Mouse (Mus musculus): Measurements from ENCODE around the gene Dzip3.

DNA sequence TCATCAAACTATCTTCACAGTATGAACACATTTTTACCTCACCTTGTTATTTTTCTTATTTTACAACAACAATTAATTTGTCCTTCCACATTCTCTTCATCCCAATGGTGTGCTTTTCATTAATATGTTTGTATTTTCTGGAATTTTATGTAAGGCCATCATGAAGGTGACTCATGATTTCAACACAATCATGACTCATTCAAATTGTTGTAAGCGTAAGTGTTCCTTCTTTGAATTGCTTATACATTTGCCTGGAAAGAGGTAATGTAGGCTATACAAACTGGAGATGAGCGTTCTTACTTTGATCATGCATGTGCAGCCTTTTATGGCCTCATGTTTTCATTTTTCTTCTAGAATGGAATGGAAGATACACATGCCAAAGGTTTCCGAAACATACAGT lies 80.8 kb downstream of the Dzip3 start:
- TF ChIP-seq POLR2A (IDR thresholded peaks at IDR 0.05; ENCODE audit: borderline replicate concordance, extremely low read depth, low read depth, low read length) (no peak), CTCF (IDR thresholded peaks at IDR 0.05; ENCODE audit: insufficient read depth, low read length) (no peak)
